Mouse (Mus musculus) liver, embryonic 12.5 days (tissue): Measurements from ENCODE around the gene Spz1. TPM values are rescaled to one million over a fixed set of nuclear protein-coding genes. Genes with fewer than 3 reads are reported as not detected.

Experiments used
- ATAC-seq: fragments of 200-750 bp; cut with Nextera tagmentation; 2 replicates; pipeline ENCODE4 v1.8.0; 2017; ENCODE audit warnings: moderate number of reproducible peaks, mild to moderate bottlenecking, moderate library complexity
- H3K27ac ChIP-seq: fragments of 300-500 bp; sonication (generic); 2 replicates; pipeline ENCODE4 v1.5.1; 2016; ENCODE audit warnings: mild to moderate bottlenecking
- H3K27me3 ChIP-seq: fragments of 300-500 bp; sonication (generic); replicated peaks from 2 replicates; pipeline ENCODE4 v1.6.1; 2016; ENCODE audit warnings: mild to moderate bottlenecking, moderate library complexity
- H3K36me3 ChIP-seq: fragments of 300-500 bp; sonication (generic); 2 replicates; pipeline ENCODE4 v1.6.1; 2016; ENCODE audit warnings: mild to moderate bottlenecking, moderate library complexity
- H3K4me1 ChIP-seq: fragments of 300-500 bp; sonication (generic); 2 replicates; pipeline ENCODE4 v1.6.1; 2016
- H3K4me2 ChIP-seq: fragments of 300-500 bp; sonication (generic); 2 replicates; pipeline ENCODE4 v1.6.1; 2016; ENCODE audit warnings: mild to moderate bottlenecking, moderate library complexity
- H3K4me3 ChIP-seq: fragments of 300-500 bp; sonication (generic); 2 replicates; pipeline ENCODE4 v1.5.1; 2016; ENCODE audit warnings: mild to moderate bottlenecking, moderate library complexity
- H3K9ac ChIP-seq: fragments of 300-500 bp; sonication (generic); 2 replicates; pipeline ENCODE4 v1.6.1; 2016; ENCODE audit warnings: mild to moderate bottlenecking, moderate library complexity
- H3K9me3 ChIP-seq: fragments of 300-500 bp; sonication (generic); replicated peaks from 2 replicates; pipeline ENCODE4 v1.6.1; 2016; ENCODE audit warnings: mild to moderate bottlenecking, moderate library complexity
- WGBS: fragments of 180-500 bp; shearing (Covaris S2); methylation state at CpG from one replicate; pipeline ENCODE4 v1.1.7; 2016; ENCODE audit not compliant: insufficient replicate concordance; 5-methylcytosine and 5-hydroxymethylcytosine counted together
- polyA plus RNA-seq: library from polyadenylated mRNA; unstranded; fragments of >200 nt; fragmentation: Nextera tagmentation; extraction: Ambion mirVana; gene quantifications from 2 replicates; pipeline ENCODE4 v1.2.1, GENCODE M21; 2016

Spz1 gene
- polyA plus RNA-seq, 1 experiment from 2014 or later: not detected

DNA sequence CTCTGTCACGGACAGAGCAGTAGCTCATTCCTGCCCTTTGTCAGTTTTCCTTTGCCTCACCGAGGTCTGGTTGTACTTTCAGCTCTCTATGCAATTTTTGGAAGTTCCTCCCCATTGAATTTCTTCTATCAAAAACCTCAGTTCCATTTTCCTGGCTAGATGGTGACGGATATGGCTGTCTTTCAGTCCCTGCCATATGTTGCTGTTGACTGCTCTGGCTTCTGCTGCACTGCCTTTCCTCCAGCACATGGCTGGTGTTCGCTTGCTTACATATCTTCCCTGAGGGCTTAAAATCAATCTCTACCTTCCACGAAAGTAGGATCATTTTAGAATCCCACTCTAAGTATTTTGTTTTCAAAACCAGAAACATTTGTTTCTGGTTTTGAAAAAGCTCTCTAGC is 16.5 kb downstream of the Spz1 start:
- H3K27ac ChIP-seq: no peak overlapping the region
- no peaks in the 10 kb centered on the region for H3K4me1 ChIP-seq
- ATAC-seq: no peak
- H3K27me3 ChIP-seq: no peaks in the 10 kb centered on the region
- H3K9me3 ChIP-seq: no peaks in the 10 kb centered on the region
- 52% methylated on average over 5 of the region's 5 CpGs for WGBS
- no peak overlapping the region for H3K9ac ChIP-seq
- H3K4me2 ChIP-seq: no peak overlapping the region
- H3K36me3 ChIP-seq: no peaks in the 10 kb centered on the region
- no peak overlapping the region for H3K4me3 ChIP-seq

DNA sequence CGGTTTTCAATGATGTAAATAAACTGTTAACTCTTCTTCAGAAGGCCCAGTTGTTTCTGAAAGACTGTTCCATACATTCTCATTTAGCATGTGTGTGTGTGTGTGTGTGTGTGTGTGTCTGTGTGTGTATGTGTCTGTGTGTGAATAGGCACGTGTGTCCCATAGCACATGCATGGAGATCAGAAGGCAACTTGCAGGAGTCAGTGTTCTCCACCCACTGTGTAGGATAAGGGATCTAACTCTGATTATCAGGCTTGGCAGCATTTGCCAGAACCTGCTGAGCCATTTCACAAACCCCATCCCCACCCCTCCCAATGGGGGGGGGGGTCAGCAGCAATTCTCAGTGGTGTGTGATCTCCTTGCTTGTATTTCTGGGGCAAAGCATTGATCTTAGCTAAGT is 18.7 kb downstream of the Spz1 start:
- Histone ChIP-seq H3K4me1 (no peaks in the 10 kb centered on the region), H3K4me2 (no peak overlapping the region), H3K36me3 (no peaks in the 10 kb centered on the region), H3K27ac (no peak overlapping the region), H3K27me3 (no peaks in the 10 kb centered on the region), H3K9ac (no peak overlapping the region), H3K9me3 (no peaks in the 10 kb centered on the region), H3K4me3 (no peak overlapping the region)
- 48% methylated on average over 2 of the region's 2 CpGs for WGBS
- ATAC-seq: no peak

DNA sequence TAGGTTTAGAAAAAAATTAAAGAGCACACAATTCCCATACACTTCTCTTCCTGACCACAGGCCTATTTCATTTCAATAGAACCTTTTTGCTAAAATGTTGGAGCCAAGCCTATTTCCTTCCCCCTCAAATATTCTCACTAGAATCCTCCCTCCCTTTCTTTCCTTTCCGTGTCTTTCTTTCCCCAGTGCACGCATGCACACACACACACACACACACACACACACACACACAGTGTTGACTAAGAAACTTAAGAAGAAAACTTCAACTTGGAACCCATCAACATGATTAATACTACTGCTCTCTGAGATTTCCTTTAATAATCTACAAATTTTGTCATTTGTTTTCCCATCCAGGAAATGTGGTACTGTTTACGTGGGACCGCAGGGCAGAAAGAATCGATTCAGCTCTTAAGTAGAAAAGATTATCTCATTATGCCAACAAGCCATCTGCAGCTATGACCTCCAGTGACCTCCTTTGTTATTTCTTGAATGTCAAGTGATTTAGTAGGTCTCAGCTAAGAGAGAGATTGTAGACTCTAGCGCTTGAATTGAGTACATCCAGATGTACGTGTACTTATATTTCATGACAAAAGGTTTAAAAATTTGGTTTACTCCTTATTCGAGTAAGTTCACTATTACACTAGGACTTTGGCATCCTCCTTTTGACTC is 19.4 kb downstream of the Spz1 start:
- Histone ChIP-seq H3K27ac (no peak overlapping the region), H3K9me3 (0 out of 2 replicates have a peak, but pooled peaks cover under 1% of the 10 kb centered on the region), H3K36me3 (no peaks in the 10 kb centered on the region), H3K4me2 (no peak overlapping the region), H3K9ac (no peak overlapping the region), H3K4me3 (no peak overlapping the region), H3K27me3 (no peaks in the 10 kb centered on the region), H3K4me1 (no peaks in the 10 kb centered on the region)
- 63% methylated on average over 8 of the region's 8 CpGs for WGBS
- no peak for ATAC-seq

DNA sequence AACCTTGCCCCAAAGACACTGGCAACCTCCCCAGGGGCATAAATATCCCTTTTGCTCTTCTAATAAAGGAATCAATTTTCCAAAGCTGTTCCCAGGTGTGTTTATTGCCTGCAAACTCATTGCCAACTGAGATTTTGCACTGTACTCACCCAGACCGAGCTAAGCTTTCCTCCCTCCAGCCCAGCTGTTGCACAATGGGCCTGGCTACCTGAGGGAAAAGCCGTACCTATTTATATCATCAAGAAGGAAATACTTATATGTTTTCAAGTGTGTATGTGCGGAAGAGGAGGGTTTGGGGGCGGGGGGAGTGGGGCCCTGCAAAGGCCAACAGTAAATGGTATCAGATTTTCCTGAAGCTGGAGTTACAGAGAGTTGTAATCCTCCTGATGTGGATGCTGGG is 28.9 kb downstream of the Spz1 start:
- no peaks in the 10 kb centered on the region for H3K4me1 ChIP-seq
- no peaks in the 10 kb centered on the region for H3K36me3 ChIP-seq
- H3K27me3 ChIP-seq: no peaks in the 10 kb centered on the region
- peaks cover 18% of the 10 kb centered on the region for H3K9me3 ChIP-seq
- H3K27ac ChIP-seq: no peak overlapping the region
- H3K9ac ChIP-seq: no peak overlapping the region
- no peak for ATAC-seq
- no peak overlapping the region for H3K4me2 ChIP-seq
- WGBS: 64% methylated on average over 4 of the region's 4 CpGs
- no peak overlapping the region for H3K4me3 ChIP-seq

DNA sequence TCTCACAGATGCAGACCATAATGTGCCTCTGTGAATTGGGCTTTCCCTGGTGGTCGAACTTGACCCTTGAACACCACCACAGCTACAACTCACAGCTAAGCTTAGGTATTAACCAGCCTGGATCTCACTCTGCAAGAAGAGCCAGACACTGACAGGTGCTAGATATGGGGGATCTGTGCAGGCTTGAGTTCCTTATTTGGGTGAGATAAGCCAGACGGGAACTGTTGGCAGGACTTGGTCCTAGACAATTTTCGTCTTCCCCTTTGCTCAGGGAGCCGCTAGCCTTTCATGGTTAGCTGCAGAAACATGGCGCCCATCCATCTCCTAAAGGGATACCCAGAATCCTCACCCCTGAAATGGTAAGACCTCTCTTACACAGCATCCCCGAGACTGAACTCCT is 35.0 kb downstream of the Spz1 start:
- no peak overlapping the region for H3K4me3 ChIP-seq
- WGBS: 48% methylated on average over 6 of the region's 6 CpGs
- no peak overlapping the region for H3K4me2 ChIP-seq
- no peaks in the 10 kb centered on the region for H3K36me3 ChIP-seq
- no peaks in the 10 kb centered on the region; the same call in 1 of the 2 replicates for H3K27me3 ChIP-seq
- no peak overlapping the region for H3K27ac ChIP-seq
- ATAC-seq: no peak
- H3K4me1 ChIP-seq: no peaks in the 10 kb centered on the region
- no peaks in the 10 kb centered on the region for H3K9me3 ChIP-seq
- H3K9ac ChIP-seq: no peak overlapping the region

DNA sequence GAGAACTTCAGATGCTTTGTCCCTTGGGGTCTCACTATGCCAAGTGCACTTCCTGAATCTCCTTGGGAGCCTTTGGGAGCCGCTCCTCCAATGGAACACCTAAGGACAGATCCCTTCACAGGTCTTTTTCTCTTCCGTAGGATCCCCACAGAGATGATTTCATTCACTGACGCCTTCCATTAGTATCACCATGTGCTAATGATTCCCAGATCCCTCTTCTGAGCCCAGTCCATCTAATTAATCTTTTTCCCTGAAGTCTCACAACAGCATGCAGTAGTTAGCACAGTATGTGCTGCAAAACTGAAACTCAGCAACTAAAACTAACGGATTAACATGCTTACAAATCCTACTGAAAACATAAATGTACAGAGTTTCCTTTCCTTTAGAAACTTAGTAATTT is 36.8 kb downstream of the Spz1 start:
- WGBS: 51% methylated on average over 4 of the region's 4 CpGs
- ATAC-seq: no peak

DNA sequence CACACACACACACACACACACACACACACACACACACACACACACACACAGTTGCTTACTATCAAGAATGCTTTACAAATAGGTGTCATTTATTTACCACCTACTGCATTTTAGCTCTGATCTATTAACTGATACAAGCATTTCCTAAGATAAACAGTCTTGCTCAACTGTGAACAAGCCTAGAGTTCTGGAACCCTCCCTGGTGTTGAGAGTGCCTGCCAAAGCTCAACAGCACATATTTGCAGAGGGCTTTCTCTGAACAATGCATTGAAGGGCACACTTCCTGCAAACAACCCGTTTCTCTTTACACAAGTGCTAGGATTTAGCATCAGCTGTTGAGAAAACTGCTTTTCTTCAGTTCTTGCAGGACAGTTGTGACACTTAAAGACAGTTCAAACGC is 42.2 kb downstream of the Spz1 start:
- Histone ChIP-seq H3K9me3 (no peaks in the 10 kb centered on the region), H3K4me2 (no peak overlapping the region), H3K36me3 (no peaks in the 10 kb centered on the region), H3K4me3 (no peak overlapping the region), H3K27me3 (no peaks in the 10 kb centered on the region; the same call in none of the 2 replicates), H3K27ac (no peak overlapping the region), H3K9ac (no peak overlapping the region), H3K4me1 (peaks cover 16% of the 10 kb centered on the region)
- no peak for ATAC-seq
- WGBS: 27% methylated on average over 2 of the region's 2 CpGs

More for the DNA sequence above, 36.8 kb downstream of the Spz1 start:
- Histone ChIP-seq H3K4me2 (no peak overlapping the region), H3K36me3 (no peaks in the 10 kb centered on the region), H3K9me3 (no peaks in the 10 kb centered on the region), H3K4me3 (no peak overlapping the region), H3K27me3 (no peaks in the 10 kb centered on the region; the same call in 1 of the 2 replicates), H3K27ac (no peak overlapping the region), H3K9ac (no peak overlapping the region), H3K4me1 (no peaks in the 10 kb centered on the region)

DNA sequence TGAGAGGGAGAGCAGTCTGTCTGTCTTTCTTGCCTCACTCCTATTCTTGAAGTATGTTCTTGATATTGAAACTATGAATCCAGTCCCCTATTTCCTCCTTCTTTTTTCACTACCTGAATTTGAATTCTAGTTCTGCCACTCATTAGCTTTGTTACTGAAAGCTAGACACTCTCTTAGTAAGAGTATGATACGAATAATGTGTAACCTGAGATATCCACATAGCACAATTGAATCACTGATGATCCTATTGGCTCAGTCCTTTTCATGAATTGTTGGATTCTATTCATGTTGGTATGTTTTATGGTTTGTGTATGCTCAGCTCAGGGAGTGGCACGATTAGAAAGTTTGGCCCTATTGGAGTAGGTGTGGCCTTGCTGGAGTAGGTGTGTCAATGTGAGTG is 43.8 kb downstream of the Spz1 start:
- 67% methylated on average over 2 of the region's 2 CpGs for WGBS
- ATAC-seq: no peak
- no peak overlapping the region for H3K4me3 ChIP-seq
- no peaks in the 10 kb centered on the region; the same call in 1 of the 2 replicates for H3K27me3 ChIP-seq
- H3K36me3 ChIP-seq: no peaks in the 10 kb centered on the region
- no peak overlapping the region for H3K27ac ChIP-seq
- H3K4me1 ChIP-seq: peaks cover 16% of the 10 kb centered on the region
- H3K9ac ChIP-seq: no peak overlapping the region
- H3K4me2 ChIP-seq: no peak overlapping the region
- H3K9me3 ChIP-seq: no peaks in the 10 kb centered on the region

DNA sequence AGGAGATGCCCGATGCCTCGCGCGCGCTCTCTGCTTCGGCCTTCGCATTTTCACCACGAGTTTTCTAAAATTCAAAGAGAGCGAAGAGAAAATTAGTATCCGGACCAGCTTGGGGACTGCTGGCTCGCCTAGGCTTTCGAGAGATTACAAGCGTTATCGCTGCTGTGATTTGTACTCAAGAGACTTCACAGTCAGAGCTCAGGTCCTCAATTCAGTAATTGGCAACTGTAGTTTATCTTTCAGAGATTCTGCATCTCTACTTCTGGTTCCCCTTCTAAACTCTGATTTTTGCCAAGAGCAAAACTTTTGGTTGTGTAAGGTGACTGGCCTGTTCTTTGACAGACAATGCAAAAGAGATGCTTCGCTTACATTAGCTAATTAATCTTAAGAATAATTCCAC is 44.7 kb downstream of the Spz1 start:
- ATAC-seq: no peak
- H3K9ac ChIP-seq: peak overlapping the region; percentile 75
- peak overlapping the region; percentile 76 for H3K4me3 ChIP-seq
- H3K4me2 ChIP-seq: peak overlapping the region; percentile 91
- H3K9me3 ChIP-seq: no peaks in the 10 kb centered on the region
- 6% methylated on average over 15 of the region's 15 CpGs for WGBS
- peaks cover 16% of the 10 kb centered on the region for H3K4me1 ChIP-seq
- no peaks in the 10 kb centered on the region for H3K36me3 ChIP-seq
- peak overlapping the region; percentile 93 for H3K27ac ChIP-seq
- no peaks in the 10 kb centered on the region; the same call in 1 of the 2 replicates for H3K27me3 ChIP-seq

DNA sequence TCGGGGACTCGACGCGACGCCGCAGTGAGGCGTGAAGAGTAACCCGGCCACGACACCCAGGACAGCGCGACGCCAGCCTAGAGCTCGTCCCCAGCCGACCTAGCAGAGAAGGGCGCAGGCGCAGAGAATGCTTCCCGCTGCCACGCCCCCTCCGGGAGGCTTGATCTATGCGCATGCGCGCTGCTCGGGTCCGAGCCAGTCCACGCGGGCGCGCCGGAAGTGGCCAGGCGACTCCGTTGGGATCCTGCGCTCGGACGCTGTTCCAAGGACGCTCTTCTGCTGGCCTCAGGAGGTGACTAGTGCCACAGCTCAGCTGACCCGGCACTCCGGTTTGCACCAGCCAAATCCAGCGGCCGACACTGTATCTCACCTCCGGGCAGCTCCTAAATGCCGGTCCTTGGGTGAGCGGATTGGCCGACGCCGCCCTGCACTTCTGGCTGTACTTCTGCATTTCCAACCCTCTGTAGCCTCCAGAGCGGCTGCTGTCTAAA is 45.2 kb downstream of the Spz1 start, which contains the start of gene Zfyve16:
Zfyve16 (minus strand) TSS at position 148 of the 491 bp plus-strand sequence.
- Histone ChIP-seq H3K9ac (peak within 1 kb of the TSS; percentile 75), H3K36me3 (no peaks in the 10 kb centered on the region), H3K4me3 (peak within 1 kb of the TSS; percentile 76), H3K27ac (peak within 1 kb of the TSS; percentile 93), H3K4me1 (peaks cover 16% of the 10 kb centered on the region), H3K4me2 (peak within 1 kb of the TSS; percentile 91), H3K27me3 (no peaks in the 10 kb centered on the region; the same call in 1 of the 2 replicates), H3K9me3 (no peaks in the 10 kb centered on the region)
- ATAC-seq: peak; percentile 96
- WGBS: under 1% methylated on average over 46 of the region's 46 CpGs

DNA sequence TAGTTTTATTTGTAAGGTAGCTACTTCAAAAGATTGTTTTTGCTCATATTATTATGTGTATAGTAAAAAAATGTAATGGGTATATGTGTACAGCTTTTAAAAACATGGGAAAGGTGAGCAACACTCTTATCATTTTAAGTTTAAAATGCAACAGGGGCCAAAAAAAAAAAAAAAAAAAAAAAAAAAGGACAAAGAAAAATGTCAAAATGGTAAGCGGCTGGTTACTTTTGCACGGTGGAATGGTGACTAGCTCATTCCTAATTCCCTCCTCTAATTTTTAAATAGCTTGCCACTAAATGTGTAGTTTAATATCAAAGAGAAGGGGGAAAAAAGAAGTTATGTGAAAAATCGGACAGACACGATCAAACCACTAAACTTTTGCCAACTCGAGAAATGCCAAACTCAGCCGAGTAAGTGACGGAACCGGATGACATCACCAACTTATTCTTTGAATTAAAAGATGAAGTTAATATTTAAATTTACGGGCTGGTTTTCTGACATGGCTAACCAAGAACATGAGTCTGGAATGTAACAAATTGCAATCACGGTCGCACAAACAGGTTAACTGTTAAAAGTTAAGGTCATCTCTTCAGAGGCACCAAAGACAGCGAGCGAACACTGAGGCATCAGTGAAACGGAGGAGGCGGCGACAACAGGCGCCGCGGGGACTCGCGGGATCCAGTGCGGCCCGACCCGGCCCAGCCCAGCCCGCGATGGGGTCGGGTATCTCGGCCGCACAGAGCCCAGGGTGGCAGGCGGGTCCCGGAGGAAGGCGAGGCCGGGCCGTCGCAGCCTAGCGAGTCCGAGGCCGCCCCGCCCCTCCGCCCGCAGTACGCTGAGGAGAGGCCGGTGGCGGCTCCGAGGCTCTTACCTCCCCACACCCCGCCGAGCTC is 45.9 kb downstream of the Spz1 start:
- no peaks in the 10 kb centered on the region for H3K9me3 ChIP-seq
- peak overlapping the region; percentile 93 for H3K27ac ChIP-seq
- ATAC-seq: peak; percentile 92
- H3K36me3 ChIP-seq: no peaks in the 10 kb centered on the region
- H3K9ac ChIP-seq: peak overlapping the region; percentile 75
- H3K4me2 ChIP-seq: peak overlapping the region; percentile 91
- no peaks in the 10 kb centered on the region; the same call in 1 of the 2 replicates for H3K27me3 ChIP-seq
- 4% methylated on average over 47 of the region's 47 CpGs for WGBS
- peak overlapping the region; percentile 76 for H3K4me3 ChIP-seq
- peaks cover 16% of the 10 kb centered on the region for H3K4me1 ChIP-seq
